Mouse (Mus musculus) erythroblast, embryonic 14.5 days (primary cell): ENCODE data around the gene 1190007I07Rik.

Source experiments
- GATA1 ChIP-seq: IDR thresholded peaks from 2 replicates; pipeline ENCODE4 v1.6.1; 2012; ENCODE audit warnings: low read length, inconsistent platforms, mixed read lengths
- TAL1 ChIP-seq: IDR thresholded peaks from 3 replicates; pipeline ENCODE4 v1.6.1; 2012; ENCODE audit warnings: low read length, inconsistent platforms, mixed read lengths

DNA sequence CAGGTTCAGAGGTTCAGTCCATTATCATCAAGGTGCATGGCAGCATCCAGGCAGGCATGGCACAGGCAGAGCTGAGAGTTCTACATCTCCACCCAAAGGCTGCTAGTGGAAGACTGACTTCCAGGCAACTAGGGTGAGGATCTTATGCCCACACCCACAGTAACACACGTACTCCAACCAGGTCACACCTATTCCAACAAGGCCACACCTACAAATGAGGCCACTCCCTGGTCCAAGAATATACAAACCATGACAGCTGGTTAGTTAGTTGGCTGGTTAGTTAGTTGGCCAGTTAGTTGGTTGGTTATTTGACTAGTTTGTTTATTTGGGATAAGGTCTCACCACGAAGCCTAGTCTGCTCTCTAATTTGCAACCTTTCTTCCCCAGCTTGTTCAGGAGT is 40.3 kb upstream of the 1190007I07Rik start:
- TF ChIP-seq GATA1, result no peak
- TF ChIP-seq TAL1, result no peak
